Mouse (Mus musculus) kidney, adult 2 months (tissue): ENCODE measurements at regions not wholly inside any gene's neighbourhood (a gene's known extent, or its start where the extent isn't known, plus 50 kb on each side); places are given as distances from the start of the nearest gene placed in this dataset.

Experiments used
- DNase-seq: peaks from one replicate; pipeline ENCODE4 v3.0.0; 2021
- H3K27ac ChIP-seq: fragments of 200-500 bp; 2 replicates; pipeline ENCODE4 v1.5.1; 2012; ENCODE audit warnings: low read depth, low read length, control low read depth, inconsistent platforms; ENCODE audit not compliant: insufficient read depth
- H3K27me3 ChIP-seq: fragments of 200-500 bp; replicated peaks from 2 replicates; pipeline ENCODE4 v1.6.1; 2012; ENCODE audit warnings: mild to moderate bottlenecking, moderate library complexity, low read length, inconsistent platforms; ENCODE audit not compliant: control insufficient read depth, insufficient read depth
- H3K36me3 ChIP-seq: fragments of 200-500 bp; 2 replicates; pipeline ENCODE4 v1.6.1; 2012; ENCODE audit warnings: mild to moderate bottlenecking, moderate library complexity, low read length, inconsistent platforms; ENCODE audit not compliant: control insufficient read depth, insufficient read depth
- H3K4me1 ChIP-seq: fragments of 200-500 bp; 2 replicates; pipeline ENCODE4 v1.6.1; 2011; ENCODE audit warnings: low read length; ENCODE audit not compliant: control insufficient read depth, insufficient read depth
- H3K4me3 ChIP-seq: fragments of 200-500 bp; 2 replicates; pipeline ENCODE4 v1.5.1; 2011; ENCODE audit warnings: mild to moderate bottlenecking, low read depth, low read length, control low read depth; ENCODE audit not compliant: insufficient read depth
- CTCF ChIP-seq: fragments of 200-500 bp; conservative IDR thresholded peaks from 2 replicates; pipeline ENCODE4 v1.5.1; 2011; ENCODE audit warnings: low read depth, mild to moderate bottlenecking, control low read depth, low read length, moderate library complexity, mixed read lengths; ENCODE audit not compliant: insufficient read depth, insufficient read length
- POLR2A ChIP-seq: fragments of 200-500 bp; IDR thresholded peaks from one replicate; pipeline ENCODE4 v1.6.1; 2011; ENCODE audit warnings: low read depth, low read length, control low read depth
- WGBS: fragments of 180-500 bp; shearing (Covaris S2); methylation state at CpG from one replicate; pipeline ENCODE4 v1.1.7; 2018; 5-methylcytosine and 5-hydroxymethylcytosine counted together

GRCm38 (mm10) chr15:64501479-64501878 lies 316.0 kb upstream of the Gm21798 start:
- H3K4me1 ChIP-seq, result no peaks in the 10 kb centered on the region
- no peak overlapping the region for H3K4me3 ChIP-seq
- no peaks in the 10 kb centered on the region for H3K27me3 ChIP-seq
- no peak overlapping the region for H3K27ac ChIP-seq
- DNase-seq, result no peak
- H3K36me3 ChIP-seq, result no peaks in the 10 kb centered on the region
- WGBS, result 93% methylated on average over 1 of the region's 1 CpGs
- TF ChIP-seq CTCF (no peak), POLR2A (no peak)

- 83% methylated on average over 4 of the region's 4 CpGs for WGBS
- TF ChIP-seq CTCF, result no peak
- no peak for TF ChIP-seq POLR2A
- H3K4me1 ChIP-seq, result no peaks in the 10 kb centered on the region
- no peak overlapping the region for H3K4me3 ChIP-seq
- no peaks in the 10 kb centered on the region for H3K27me3 ChIP-seq
- DNase-seq, result no peak
- no peaks in the 10 kb centered on the region for H3K36me3 ChIP-seq
- no peak overlapping the region for H3K27ac ChIP-seq
Measured at GRCm38 (mm10) chr15:64504751-64505150, 312.7 kb upstream of the Gm21798 start.

- Histone ChIP-seq H3K36me3 (no peaks in the 10 kb centered on the region), H3K4me1 (no peaks in the 10 kb centered on the region), H3K27me3 (no peaks in the 10 kb centered on the region), H3K27ac (no peak overlapping the region), H3K4me3 (no peak overlapping the region)
- WGBS, result 85% methylated on average over 2 of the region's 2 CpGs
- TF ChIP-seq POLR2A, result no peak
- TF ChIP-seq CTCF, result no peak
- DNase-seq, result no peak
Measured at GRCm38 (mm10) chr15:64510649-64511048, 306.8 kb upstream of the Gm21798 start.

GRCm38 (mm10) chr15:64511176-64511575 lies 306.3 kb upstream of the Gm21798 start:
- no peaks in the 10 kb centered on the region for H3K36me3 ChIP-seq
- no peaks in the 10 kb centered on the region for H3K27me3 ChIP-seq
- TF ChIP-seq CTCF (no peak), POLR2A (no peak)
- H3K27ac ChIP-seq, result no peak overlapping the region
- 16% methylated on average over 2 of the region's 2 CpGs for WGBS
- no peaks in the 10 kb centered on the region for H3K4me1 ChIP-seq
- H3K4me3 ChIP-seq, result no peak overlapping the region
- DNase-seq, result no peak

GRCm38 (mm10) chr15:64512615-64513014 lies 304.9 kb upstream of the Gm21798 start:
- Histone ChIP-seq H3K4me3 (no peak overlapping the region), H3K27ac (no peak overlapping the region), H3K36me3 (no peaks in the 10 kb centered on the region), H3K27me3 (no peaks in the 10 kb centered on the region), H3K4me1 (no peaks in the 10 kb centered on the region)
- 89% methylated on average over 3 of the region's 3 CpGs for WGBS
- DNase-seq, result no peak
- TF ChIP-seq POLR2A (no peak), CTCF (no peak)

- no peaks in the 10 kb centered on the region for H3K36me3 ChIP-seq
- TF ChIP-seq CTCF (no peak), POLR2A (no peak)
- no peak for DNase-seq
- no peaks in the 10 kb centered on the region for H3K4me1 ChIP-seq
- H3K27ac ChIP-seq, result no peak overlapping the region
- H3K27me3 ChIP-seq, result no peaks in the 10 kb centered on the region
- H3K4me3 ChIP-seq, result no peak overlapping the region
Measured at GRCm38 (mm10) chr15:64513501-64514097, 303.9 kb upstream of the Gm21798 start.

GRCm38 (mm10) chr15:64515179-64515578 lies 302.3 kb upstream of the Gm21798 start:
- H3K27ac ChIP-seq, result no peak overlapping the region
- TF ChIP-seq POLR2A (no peak), CTCF (no peak)
- H3K27me3 ChIP-seq, result no peaks in the 10 kb centered on the region
- no peaks in the 10 kb centered on the region for H3K4me1 ChIP-seq
- no peak overlapping the region for H3K4me3 ChIP-seq
- no peaks in the 10 kb centered on the region for H3K36me3 ChIP-seq
- no peak for DNase-seq
